In genomic region chr15:6388631-6389030, GRCm38 (mm10) we compare ENCODE assay signal across 14 mouse cellular contexts. TPM values are rescaled to one million over a fixed set of nuclear protein-coding genes. Genes with fewer than 3 reads are reported as not detected.
A peak's percentile ranks its signal among the peaks of the same experiment; 100 is the strongest.
DNase-seq lines count a peak whose midpoint lies in the region; ATAC-seq and TF ChIP-seq lines count a peak whose summit lies in the region.
"Had no signal": no experiment of that assay in that cellular context is flagged by ENCODE, and none has a peak within 500 bp of the region (broad histone marks: within the 10 kb centered on the region; RNA-seq: fewer than 3 reads in every experiment).

No protein-coding gene starts in this region.

- TF ChIP-seq CTCF in cortical plate, adult 2 months (IDR thresholded peaks at IDR 0.05; ENCODE audit: extremely low read depth, insufficient read depth, low read length): no peak

- H3K36me3 ChIP-seq in kidney, embryonic 14.5 days (ENCODE audit: control insufficient read depth, insufficient read depth, low read length): no peaks in the 10 kb centered on the region; the same call in 1 of the 2 replicates
- 0 out of 2 replicates have a peak, but pooled peaks cover 6% of the 10 kb centered on the region for H3K36me3 ChIP-seq in embryonic facial prominence, embryonic 15.5 days
- 0 out of 2 replicates have a peak, but pooled peaks cover 9% of the 10 kb centered on the region for H3K36me3 ChIP-seq in limb, embryonic 15.5 days

- no peak overlapping the region for H3K9ac ChIP-seq in kidney, embryonic 14.5 days (ENCODE audit: low read depth, low read length)
- no peak overlapping the region for H3K9ac ChIP-seq in embryonic facial prominence, embryonic 15.5 days
- 0 out of 2 replicates have a peak overlapping the region, but pooled peaks have one; percentile 47 for H3K9ac ChIP-seq in limb, embryonic 15.5 days

- peaks cover 25% of the 10 kb centered on the region for H3K4me1 ChIP-seq in kidney, embryonic 14.5 days (ENCODE audit: control insufficient read depth, insufficient read depth, low read length)
- H3K4me1 ChIP-seq in cortical plate, adult 2 months (ENCODE audit: control insufficient read depth, insufficient read depth, low read length): no peaks in the 10 kb centered on the region
- peaks cover 30% of the 10 kb centered on the region for H3K4me1 ChIP-seq in embryonic facial prominence, embryonic 15.5 days
- H3K4me1 ChIP-seq in limb, embryonic 15.5 days: peaks cover 49% of the 10 kb centered on the region

- no peak for DNase-seq in kidney, postnatal 25 days
- DNase-seq in cerebellum, adult 9-11 months: no peak
- DNase-seq: adrenal gland, adult 8-10 months; right cerebral cortex, postnatal 14 days; thymus, postnatal 36 days had no signal

- H3K4me2 ChIP-seq in kidney, embryonic 14.5 days (replicated peaks; ENCODE audit: low read depth, low read length): peak overlapping the region; percentile 41; the same call in 1 of the 2 replicates
- H3K4me2 ChIP-seq in embryonic facial prominence, embryonic 15.5 days (replicated peaks): peak overlapping the region; percentile 79
- peak overlapping the region; percentile 67 for H3K4me2 ChIP-seq in limb, embryonic 15.5 days

- H3K27ac ChIP-seq in kidney, embryonic 14.5 days (ENCODE audit: low read depth, low read length): no peak overlapping the region
- H3K27ac ChIP-seq in cortical plate, adult 2 months (ENCODE audit: insufficient read depth, low read length): no peak overlapping the region
- no peak overlapping the region for H3K27ac ChIP-seq in embryonic facial prominence, embryonic 15.5 days (replicated peaks)
- H3K27ac ChIP-seq in limb, embryonic 15.5 days: 0 out of 2 replicates have a peak overlapping the region, but pooled peaks have one; percentile 85

- peak overlapping the region; percentile 54; the same call in 1 of the 2 replicates for H3K4me3 ChIP-seq in kidney, embryonic 14.5 days (ENCODE audit: low read length)
- peak overlapping the region; percentile 8; the same call in 1 of the 2 replicates for H3K4me3 ChIP-seq in cortical plate, adult 2 months (ENCODE audit: insufficient read depth, low read length)
- peak overlapping the region; percentile 55 for H3K4me3 ChIP-seq in embryonic facial prominence, embryonic 15.5 days (replicated peaks)
- peak overlapping the region; percentile 56 for H3K4me3 ChIP-seq in limb, embryonic 15.5 days

- no peaks in the 10 kb centered on the region for H3K27me3 ChIP-seq in kidney, embryonic 14.5 days (ENCODE audit: control insufficient read depth, insufficient read depth, low read length)
- no peaks in the 10 kb centered on the region for H3K27me3 ChIP-seq in embryonic facial prominence, embryonic 15.5 days
- no peaks in the 10 kb centered on the region for H3K27me3 ChIP-seq in limb, embryonic 15.5 days

- ATAC-seq in kidney, embryonic 14.5 days (ENCODE audit: low FRiP score, low TSS enrichment): no peak
- no peak for ATAC-seq in embryonic facial prominence, embryonic 15.5 days (ENCODE audit: insufficient number of reproducible peaks, low FRiP score, low TSS enrichment, low read depth)
- no peak for ATAC-seq in limb, embryonic 15.5 days (ENCODE audit: insufficient number of reproducible peaks, low FRiP score, low TSS enrichment, low read depth)
- no peak for ATAC-seq in megakaryocyte progenitor cell, adult 5-6 weeks (replicated peaks; ENCODE audit: poor library complexity)
- no peak for ATAC-seq in inflammation-experienced regulatory T-cells, adult 6 months

- 93% methylated on average over 7 of the region's 7 CpGs for WGBS in kidney, embryonic 14.5 days
- 95% methylated on average over 7 of the region's 7 CpGs for WGBS in embryonic facial prominence, embryonic 15.5 days
- 89% methylated on average over 7 of the region's 7 CpGs for WGBS in limb, embryonic 15.5 days

- H3K9me3 ChIP-seq in kidney, embryonic 14.5 days (ENCODE audit: control insufficient read depth, low read length): no peaks in the 10 kb centered on the region
- no peaks in the 10 kb centered on the region for H3K9me3 ChIP-seq in embryonic facial prominence, embryonic 15.5 days (replicated peaks)
- no peaks in the 10 kb centered on the region for H3K9me3 ChIP-seq in limb, embryonic 15.5 days

- TF ChIP-seq POLR2A in cortical plate, adult 2 months (IDR thresholded peaks at IDR 0.05; ENCODE audit: extremely low read depth, insufficient read depth, low read length): no peak

RNA-seq across cellular contexts. Expression of gene C9, which starts 56.5 kb away (rescaled TPM):
- not detected in 2 replicates for polyA plus RNA-seq in kidney, embryonic 14.5 days (2014; fragmentation: Nextera tagmentation; extraction: Ambion mirVana)
- polyA plus RNA-seq in cortical plate, adult 2 months (2012; rRNA removed): not detected in 2 replicates
- not detected in 2 replicates for polyA plus RNA-seq in embryonic facial prominence, embryonic 15.5 days (2015; fragmentation: Nextera tagmentation; extraction: Ambion mirVana)
- not detected in 2 replicates for polyA plus RNA-seq in limb, embryonic 15.5 days (2015; fragmentation: Nextera tagmentation; extraction: Ambion mirVana)
- total RNA-seq in megakaryocyte progenitor cell, adult 5-6 weeks (2015): not detected in 2 replicates
- total RNA-seq in megakaryocyte progenitor cell, adult 5-6 weeks (2017): not detected in 2 replicates
- polyA plus RNA-seq in inflammation-experienced regulatory T-cells, adult 6 months (2017; shearing (Covaris generic)): not detected
- total RNA-seq: ES-E14; layer of hippocampus, adult 8-10 months; megakaryocyte-erythroid progenitor cell, adult 5-6 weeks had no signal
